Mouse (Mus musculus) CH12.LX (cell line): ENCODE measurements around the gene Tmem215.

Experiments
- MAFK ChIP-seq: IDR thresholded peaks from 2 replicates; pipeline ENCODE4 v1.6.1; 2011; ENCODE audit warnings: low read length, improper control_type of control experiment; ENCODE audit not compliant: insufficient replicate concordance
- MEF2A ChIP-seq: IDR thresholded peaks from 2 replicates; pipeline ENCODE4 v1.6.1; 2014; ENCODE audit warnings: low read depth, mild to moderate bottlenecking, inconsistent platforms, low read length, improper control_type of control experiment, borderline replicate concordance

DNA sequence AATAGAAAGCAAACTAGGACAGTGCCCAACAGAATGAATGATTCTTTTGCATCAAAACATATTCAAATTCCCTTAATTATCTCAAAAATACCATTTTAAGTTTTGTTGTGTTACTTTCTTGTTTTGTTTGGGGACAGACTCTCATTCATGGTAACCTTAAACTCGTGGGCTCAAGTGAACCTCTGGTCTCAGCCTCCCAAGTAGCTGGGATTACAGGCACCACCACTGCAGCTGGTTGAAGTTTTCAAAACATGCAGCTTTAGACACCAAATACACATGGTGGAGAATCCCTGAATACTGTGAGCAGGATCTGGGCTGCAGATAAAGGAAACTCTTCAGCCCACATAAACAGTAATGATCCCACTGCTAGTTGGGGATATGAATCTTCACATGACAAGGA, 37.6 kb upstream of the Tmem215 start:
- TF ChIP-seq MEF2A (no peak), MAFK (no peak)
